Mouse (Mus musculus) hindlimb bud, embryonic 11.5 days (tissue): ENCODE measurements at regions not wholly inside any gene's neighbourhood (a gene's known extent, or its start where the extent isn't known, plus 50 kb on each side); places are given as distances from the start of the nearest gene placed in this dataset.

Experiments used
- DNase-seq: peaks from one replicate; pipeline ENCODE4 v3.0.0-alpha.2; 2012; ENCODE audit warnings: low read depth, low spot score; ENCODE audit errors: extremely low spot score

DNA sequence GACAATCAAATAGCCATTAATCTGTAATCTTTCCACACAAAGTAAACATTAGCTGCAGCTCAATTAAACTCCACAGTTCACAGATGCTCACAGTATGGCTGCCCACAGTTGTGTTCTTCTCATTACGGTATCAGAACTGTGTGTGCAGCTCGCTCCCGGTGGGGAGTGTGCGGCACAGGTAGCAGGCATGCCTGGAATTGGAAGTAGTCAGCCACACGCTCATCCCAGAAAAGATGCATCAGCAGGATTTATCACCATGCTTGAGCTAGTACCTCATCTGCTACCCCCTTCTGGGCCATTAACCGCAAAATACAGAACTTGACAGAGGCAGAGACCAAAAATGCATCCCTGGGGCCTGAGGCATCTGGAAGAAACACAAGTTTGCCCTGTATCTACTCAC, 437.8 kb downstream of the Adam3 start:
- DNase-seq: no peak

DNA sequence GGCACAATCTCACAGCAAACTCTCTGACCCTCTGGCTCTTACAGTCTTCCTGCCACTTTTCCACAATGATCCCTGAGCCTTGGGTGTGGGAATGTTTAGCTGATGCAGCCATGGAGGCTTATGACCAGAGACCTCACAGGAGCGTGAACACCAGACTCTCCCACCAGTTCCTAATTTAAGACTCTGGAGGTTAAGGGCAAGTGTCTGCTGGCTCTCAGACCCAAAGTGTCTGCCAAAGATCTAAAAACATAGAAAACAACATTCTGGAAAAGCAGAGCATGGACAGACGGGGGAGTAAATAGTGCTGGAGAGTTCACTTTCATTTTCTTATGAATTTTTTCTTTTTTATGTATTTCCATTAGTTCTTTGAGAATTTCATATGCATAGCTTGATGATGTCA, 440.7 kb downstream of the Adam3 start:
- DNase-seq: no peak

DNA sequence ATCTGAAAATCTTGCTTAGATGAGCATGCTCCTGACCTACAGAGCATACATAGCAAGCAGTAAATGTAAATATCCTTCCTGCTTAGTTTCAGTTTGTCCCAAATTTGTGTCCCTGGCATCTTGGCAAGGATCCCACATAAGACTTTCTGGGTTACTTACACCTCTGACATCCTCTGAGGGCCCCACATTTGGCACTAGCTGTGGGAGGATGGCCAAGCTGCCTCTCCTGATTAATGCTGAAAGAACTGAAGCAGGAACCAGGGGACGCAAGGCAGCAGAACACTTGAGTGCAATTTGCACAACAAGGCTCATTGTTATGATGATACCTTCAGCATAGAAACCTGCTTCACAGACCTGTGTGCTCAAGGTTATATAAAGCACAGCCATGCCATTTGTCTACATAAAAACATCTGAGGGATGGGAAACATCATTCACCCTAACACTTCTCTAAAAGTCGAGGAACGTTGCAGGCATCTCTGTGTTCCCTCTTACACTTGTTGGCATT, 441.7 kb downstream of the Adam3 start:
- DNase-seq: no peak

DNA sequence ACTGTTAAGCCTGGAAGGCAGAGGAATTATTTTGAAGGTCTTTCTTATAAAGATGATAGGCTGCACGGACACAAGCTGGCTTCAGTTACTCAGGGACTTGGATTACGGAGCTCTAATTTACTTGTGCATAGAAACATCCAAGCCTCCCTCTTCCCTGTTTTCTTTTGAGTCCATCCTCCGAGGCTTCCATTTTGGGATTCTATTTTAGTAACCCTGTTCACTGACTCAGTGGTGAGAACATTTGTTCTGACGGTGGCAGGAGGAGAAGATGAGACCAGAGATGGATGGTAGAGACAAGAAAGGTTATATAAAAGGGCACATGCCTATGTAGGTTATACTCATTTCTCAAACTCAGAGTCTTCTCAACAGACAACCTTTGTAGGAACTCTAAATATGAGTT, 445.4 kb downstream of the Adam3 start:
- no peak for DNase-seq

DNA sequence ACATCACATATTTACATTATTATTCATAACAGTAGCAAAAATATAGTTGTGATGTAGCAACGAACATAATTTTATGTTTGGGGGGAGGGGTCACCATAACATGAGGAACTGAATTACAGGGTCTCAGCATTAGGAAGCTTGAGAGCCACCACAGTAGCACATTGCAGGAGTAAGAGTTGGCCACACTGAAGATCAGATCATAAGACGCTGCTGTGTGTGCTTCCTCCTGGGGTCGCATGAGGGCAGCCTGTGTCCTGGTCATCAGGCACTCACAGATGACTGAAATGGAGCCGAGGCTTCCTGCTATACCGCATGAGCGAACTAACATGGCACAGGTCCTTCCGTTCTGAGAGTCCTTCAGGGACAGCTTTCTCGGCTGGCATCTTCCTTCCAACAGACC, 447.3 kb downstream of the Adam3 start:
- DNase-seq: no peak

DNA sequence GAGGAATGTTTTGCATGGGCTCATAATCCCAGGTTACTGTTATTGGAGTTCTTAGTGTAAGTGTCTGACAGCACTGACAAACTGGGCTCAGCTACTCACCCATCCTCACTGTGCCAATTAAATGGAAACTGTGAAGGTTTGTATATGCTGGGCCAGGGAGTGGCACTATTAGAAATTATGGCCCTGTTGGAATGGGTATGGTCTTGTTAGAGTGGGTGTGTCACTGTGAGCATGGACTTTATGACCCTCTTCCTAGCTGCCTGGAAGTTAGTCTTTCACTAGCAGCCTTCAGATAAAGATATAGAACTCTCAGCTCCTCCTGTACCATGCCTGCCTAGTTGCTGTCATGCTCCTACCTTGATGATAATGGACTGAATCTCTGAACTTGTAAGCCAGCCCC, 464.3 kb downstream of the Adam3 start:
- DNase-seq: no peak

DNA sequence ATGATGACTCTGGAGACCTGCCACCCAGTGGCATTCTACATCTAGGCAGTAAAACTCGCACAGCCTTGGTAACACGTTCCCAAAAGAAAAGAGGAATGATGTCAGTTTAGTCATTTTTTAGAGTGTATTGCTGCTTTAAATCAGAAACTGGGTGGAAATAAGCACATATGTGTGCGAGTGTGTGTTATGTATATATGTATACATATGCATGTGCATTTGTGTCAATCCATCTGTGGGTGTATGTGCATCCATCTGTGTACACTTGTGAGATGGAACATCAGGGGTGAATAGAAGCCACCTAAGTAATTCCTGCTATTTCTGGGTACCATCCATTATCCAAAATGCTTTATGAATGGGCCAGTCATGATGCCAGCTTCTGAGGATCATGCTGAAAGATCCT, 467.0 kb downstream of the Adam3 start:
- DNase-seq: no peak

DNA sequence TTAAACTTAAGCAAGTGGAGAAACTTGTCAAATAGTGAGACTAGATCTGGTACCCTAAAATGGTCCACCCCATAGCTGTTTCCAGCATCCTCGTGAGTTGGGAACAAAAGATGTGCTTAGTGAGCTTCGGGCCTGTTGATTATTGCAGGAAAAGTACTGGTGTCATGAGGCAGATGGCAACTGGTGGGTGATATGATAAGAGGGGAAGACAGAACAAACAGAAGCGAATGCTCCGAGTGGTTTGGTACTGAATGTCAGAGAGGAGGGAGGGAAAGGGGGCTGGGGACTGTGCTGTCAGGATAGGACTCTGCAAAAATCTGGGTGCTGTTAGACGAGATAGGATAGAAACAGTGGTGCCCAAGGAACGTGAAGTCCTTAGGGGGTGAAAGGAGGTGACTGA, 483.4 kb downstream of the Adam3 start:
- DNase-seq: no peak

DNA sequence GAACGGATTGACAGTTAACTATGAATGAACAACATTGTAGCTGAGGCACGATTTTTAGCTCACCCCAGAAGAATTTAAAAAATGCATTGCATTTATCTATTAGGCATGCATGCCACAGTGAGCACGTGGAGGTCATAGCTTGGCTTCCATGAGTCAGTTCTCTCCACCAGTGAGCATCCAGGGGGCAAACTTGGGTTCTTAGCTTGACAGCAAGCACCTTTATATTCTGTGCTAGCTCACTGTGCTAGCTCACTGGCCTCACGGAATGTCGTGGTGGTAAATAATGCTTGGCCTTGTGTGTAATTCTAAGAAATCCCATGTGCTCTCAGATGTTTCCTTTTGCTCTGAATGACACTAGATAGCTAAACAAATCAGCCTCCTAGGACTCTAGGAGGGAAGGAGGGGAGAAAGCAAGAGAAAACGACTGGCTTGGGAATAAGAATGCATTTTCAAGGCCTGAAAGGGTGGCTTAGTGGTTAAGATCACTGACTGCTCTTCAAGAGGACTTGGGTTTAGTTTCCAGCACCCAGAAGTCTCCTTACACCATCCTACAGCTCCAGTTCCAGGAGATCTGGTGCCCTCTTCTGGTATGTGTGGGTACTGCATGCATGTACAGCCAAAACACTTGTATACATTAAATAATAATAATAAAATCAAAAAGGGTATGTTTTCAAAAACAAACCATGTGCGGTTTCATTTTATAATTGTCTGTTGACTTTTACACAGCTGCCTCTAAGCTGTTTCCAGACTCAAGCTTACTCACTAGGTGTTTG, 485.3 kb downstream of the Adam3 start:
- no peak for DNase-seq

DNA sequence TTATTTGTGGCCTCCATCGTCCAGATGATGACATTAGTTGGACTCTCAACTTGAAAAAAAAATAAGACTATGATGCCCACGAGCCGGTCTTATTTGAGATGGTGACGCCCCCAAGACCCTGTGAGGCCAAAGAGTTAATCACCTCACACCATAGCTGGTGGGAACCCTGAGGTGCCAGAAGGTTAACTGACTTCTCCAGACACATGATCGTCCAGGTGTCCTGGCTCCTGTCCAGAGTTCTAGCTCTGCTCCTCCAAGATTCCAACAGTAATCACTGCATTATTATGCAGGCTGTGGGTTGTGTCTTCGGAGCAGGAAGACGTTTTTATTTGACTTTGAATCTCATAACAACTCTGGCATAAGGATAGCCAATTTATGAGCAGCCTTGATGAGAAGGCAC, 490.7 kb downstream of the Adam3 start:
- DNase-seq: no peak

DNA sequence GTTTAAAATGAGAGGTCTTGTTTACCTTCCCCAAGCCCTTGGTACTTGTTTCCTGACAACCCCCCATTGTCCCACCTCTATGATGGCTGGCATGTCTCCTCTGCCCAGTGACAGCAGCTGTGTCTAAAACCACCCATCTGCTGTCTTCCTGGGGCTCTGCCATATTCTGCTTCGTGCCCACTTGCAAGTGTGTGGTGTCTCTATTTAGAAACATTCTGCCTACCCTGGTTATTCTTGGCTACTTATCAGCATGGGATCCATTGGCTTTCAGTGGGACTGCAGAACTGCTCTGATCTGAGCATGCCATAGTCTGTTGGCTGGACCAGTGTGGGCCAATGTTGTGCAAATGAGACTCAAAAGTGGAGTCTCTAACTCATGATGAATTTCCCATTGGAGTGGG, 497.5 kb downstream of the Adam3 start:
- DNase-seq: no peak

DNA sequence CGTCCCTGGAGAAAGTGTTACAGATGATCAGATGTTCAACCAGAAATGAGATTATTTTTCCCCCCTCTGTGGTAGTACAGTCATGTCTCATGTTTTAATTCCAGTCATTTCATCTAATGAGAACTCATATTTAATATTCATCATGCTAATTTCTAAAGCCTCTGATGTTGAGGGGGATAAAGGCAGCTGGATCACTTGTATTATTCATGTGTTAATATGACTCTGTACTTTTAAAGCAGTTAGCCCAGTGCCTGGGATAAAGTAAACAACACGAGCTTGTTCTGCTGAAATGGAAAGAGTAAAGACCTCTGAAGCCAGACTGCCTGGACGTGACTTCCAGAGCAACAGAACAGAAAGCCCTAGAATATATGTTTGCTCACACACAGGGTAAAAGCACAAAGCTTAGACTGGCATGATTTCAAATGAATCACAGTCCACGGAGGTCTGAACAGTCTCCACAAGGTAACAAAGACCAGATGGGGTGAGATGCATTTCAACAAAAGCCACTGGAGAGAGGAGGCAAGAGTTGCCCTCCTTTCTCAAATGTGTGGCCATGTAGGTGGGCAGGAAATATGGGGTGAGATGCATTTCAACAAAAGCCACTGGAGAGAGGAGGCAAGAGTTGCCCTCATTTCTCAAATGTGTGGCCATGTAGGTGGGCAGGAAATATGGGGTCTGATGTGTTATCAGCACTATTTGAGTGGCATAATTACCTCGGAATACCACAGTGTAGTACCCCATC, 498.1 kb downstream of the Adam3 start:
- DNase-seq: no peak

DNA sequence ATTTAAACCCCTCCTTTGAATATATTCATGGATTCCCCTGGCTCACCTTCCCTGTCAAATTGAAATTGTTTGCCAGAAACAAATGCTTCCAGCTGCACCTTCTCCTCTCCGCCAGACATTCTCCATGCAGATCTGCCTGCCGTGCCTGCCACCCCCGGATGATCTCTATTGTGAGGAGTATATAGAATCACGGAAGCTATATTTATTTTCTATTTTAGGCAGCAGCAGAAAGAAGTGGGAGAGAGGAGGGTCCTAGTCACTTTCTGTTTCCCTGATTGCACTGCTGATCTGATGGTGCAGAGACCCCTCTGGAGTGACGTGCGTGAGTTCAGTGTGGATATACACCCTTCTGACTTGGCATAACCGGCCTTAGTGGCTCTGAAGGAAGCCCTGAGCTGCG, 505.4 kb downstream of the Adam3 start:
- DNase-seq: no peak

DNA sequence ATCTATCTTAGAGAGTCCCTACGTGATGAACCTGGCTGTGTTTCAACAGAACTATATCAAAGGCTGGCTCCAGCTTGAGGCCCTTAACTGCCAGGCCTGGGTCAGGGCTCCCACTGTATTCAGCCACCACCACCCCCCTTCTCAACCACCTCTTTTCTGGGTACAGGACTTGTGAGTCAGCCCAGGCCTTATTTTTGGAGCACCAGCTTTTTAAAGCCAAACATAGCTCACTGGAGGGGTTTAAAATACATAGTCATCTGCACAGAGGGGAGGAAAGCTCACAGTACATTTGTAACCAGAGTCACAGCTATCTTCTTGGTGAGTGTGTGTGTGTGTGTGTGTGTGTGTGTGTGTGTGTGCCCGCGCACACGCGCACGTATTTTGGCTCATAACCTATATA, 509.0 kb downstream of the Adam3 start:
- no peak for DNase-seq

DNA sequence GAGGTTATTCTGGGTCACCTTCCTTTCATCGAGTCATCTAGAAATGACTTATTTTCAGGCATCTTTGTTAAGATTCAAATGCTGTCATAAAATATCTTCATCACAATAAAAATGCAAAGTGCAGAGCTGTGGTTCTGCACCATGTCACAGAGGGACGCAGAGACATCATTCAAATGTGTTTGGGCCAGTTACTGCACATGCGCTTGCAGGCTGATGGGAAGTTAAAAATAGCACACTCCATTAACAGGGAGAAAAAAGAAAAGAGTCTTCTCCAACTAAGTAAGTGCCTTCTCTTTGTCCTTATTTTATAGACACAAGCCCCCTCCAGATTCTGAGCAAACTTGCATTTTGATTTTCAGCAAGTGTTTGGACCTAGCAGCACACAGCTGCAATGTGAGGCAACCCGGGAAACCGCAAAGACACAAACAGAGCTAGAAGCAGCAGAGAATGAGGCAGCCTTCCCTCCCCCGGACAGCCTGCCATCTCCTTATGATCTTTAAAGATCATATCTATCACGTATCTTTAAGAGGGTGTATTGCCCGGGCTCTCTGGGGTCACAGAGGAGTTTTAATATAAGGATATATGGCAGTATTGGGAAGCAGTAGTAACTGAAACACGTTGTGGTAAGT, 510.0 kb downstream of the Adam3 start:
- no peak for DNase-seq

DNA sequence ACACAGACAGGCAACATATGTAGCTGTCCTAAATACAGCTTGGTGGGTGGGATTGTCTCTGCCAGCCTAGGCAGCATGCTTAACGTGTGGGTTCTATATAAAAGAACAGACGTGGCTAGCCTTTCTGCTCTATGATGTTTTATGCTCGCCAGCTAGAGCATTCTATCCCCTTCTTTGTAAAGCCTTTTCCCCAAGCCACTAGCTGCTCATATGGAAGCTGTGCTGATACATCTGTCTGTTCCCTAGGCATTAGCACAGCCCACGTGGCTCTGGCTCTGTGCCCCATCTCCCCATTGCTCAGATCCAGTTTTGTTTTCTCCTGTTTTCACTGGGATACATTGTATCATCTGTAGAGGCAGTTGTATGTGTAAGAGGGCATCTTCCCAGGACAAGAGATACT, 511.3 kb downstream of the Adam3 start:
- DNase-seq: no peak

DNA sequence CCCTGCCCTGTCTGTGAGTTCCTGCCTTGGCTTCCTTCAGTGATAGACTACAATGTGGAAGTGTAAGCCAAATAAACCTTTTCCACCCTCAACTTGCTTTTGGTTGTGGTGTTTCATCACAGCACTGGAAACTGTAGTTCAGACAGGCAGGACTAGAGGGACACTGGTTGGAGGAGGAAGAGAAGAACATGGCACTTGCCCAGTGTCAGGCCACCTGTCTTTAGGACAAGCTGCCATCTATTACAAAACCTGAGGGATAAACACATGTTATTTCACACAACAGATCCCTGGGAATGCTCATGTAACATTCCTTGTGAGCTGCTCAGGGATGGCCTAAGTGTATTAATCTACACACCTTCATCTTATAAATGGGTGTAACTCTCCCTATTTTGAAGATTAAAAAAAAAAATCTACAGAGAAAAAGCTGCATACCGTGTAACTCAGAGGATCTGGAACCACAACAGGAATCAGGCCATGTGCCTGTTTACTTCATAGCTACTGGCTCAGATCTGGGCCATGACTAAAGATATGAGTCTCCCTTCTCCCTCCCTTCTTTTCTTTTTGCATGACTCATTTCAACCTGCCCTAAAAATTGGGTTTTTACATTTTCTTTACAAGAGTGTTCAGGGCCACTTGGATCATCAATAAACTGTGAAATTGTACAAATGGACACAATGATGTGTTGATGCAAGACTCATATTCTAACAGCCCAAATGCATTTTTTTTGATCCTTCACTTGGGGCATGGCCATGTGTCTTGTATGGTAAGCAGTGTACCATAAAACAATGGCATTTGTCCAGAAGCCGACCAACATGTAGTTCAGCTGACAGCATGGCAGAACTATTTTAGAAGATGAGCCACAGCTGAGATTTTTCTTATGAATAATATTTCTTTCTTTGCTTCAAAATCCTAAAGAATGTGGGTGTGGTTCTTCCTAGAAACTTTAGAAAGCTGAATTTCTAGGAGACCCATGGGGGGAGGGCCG, 513.1 kb downstream of the Adam3 start:
- no peak for DNase-seq

DNA sequence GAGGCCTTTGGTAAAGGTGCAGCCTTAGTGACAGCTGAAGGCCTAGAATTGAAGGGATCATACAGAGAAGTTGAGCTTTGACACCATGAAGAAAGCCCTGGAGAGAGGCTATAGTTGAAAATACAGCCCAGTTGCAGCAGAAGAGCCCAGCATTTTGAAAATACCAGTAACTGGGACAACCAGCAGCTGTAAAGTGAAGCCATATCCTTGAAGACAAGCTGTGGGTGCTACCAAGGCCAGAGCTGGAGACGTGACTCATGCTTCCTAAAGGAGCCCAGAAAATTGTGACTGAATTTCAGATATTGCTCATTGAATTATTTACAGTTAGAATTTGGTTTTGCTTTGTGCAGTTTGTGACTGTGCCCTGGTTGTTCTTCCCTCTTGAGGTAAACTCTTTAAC, 514.6 kb downstream of the Adam3 start:
- no peak for DNase-seq
